Mouse (Mus musculus) heart, embryonic 14.5 days (tissue): Measurements from ENCODE around the gene Shisa3. TPM values are rescaled to one million over a fixed set of nuclear protein-coding genes. Genes with fewer than 3 reads are reported as not detected.

Experiments
- ATAC-seq: fragments of 200-750 bp; cut with Nextera tagmentation; 2 replicates; pipeline ENCODE4 v1.8.0; 2017; ENCODE audit warnings: low read depth, moderate TSS enrichment; ENCODE audit not compliant: insufficient number of reproducible peaks, insufficient read depth, low FRiP score
- H3K27ac ChIP-seq, 2 experiments: fragments of 200-500 bp in 1 of 2; fragments of 300-500 bp in 1 of 2; sonication (generic) in 1 of 2; replicated peaks in 1 of 2; 2 replicates each; pipeline ENCODE4 v1.5.1; 2012 to 2014; ENCODE audit warnings: low read depth in 2 of 2, low read length in 2 of 2, control low read depth in 1 of 2, mild to moderate bottlenecking in 1 of 2, mixed read lengths in 1 of 2; ENCODE audit not compliant: control insufficient read depth in 1 of 2, insufficient read depth in 1 of 2
- H3K27me3 ChIP-seq: fragments of 300-500 bp; sonication (generic); 2 replicates; pipeline ENCODE4 v1.6.1; 2014; ENCODE audit warnings: mild to moderate bottlenecking, low read length, control low read depth; ENCODE audit not compliant: control insufficient read depth, insufficient read depth
- H3K36me3 ChIP-seq: fragments of 300-500 bp; sonication (generic); 2 replicates; pipeline ENCODE4 v1.6.1; 2014; ENCODE audit warnings: mild to moderate bottlenecking, control low read depth, low read length, mixed read lengths; ENCODE audit not compliant: control insufficient read depth, insufficient read depth
- H3K4me1 ChIP-seq, 2 experiments: fragments of 200-500 bp in 1 of 2; fragments of 300-500 bp in 1 of 2; sonication (generic) in 1 of 2; 2 replicates each; pipeline ENCODE4 v1.6.1; 2012 to 2014; ENCODE audit warnings: low read length in 2 of 2, control low read depth in 1 of 2, mixed read lengths in 1 of 2; ENCODE audit not compliant: control insufficient read depth in 2 of 2, insufficient read depth in 2 of 2
- H3K4me2 ChIP-seq: fragments of 300-500 bp; sonication (generic); 2 replicates; pipeline ENCODE4 v1.6.1; 2014; ENCODE audit warnings: mild to moderate bottlenecking, low read length
- H3K4me3 ChIP-seq, 2 experiments: fragments of 200-500 bp in 1 of 2; fragments of 300-500 bp in 1 of 2; sonication (generic) in 1 of 2; 2 replicates each; pipeline ENCODE4 v1.5.1; 2012 to 2014; ENCODE audit warnings: low read length in 2 of 2, mild to moderate bottlenecking in 2 of 2, control low read depth in 1 of 2, low read depth in 1 of 2, moderate library complexity in 1 of 2; ENCODE audit not compliant: control insufficient read depth in 1 of 2, insufficient read depth in 1 of 2
- H3K9ac ChIP-seq: fragments of 300-500 bp; sonication (generic); 2 replicates; pipeline ENCODE4 v1.6.1; 2014; ENCODE audit warnings: mild to moderate bottlenecking, low read length
- H3K9me3 ChIP-seq: fragments of 300-500 bp; sonication (generic); 2 replicates; pipeline ENCODE4 v1.6.1; 2016; ENCODE audit warnings: low read length, control low read depth; ENCODE audit not compliant: control insufficient read depth
- WGBS: fragments of 180-500 bp; shearing (Covaris S2); extraction: QIAGEN DNeasy Blood & Tissue Kit; methylation state at CpG from one replicate; pipeline ENCODE4 v1.1.7; 2014; 5-methylcytosine and 5-hydroxymethylcytosine counted together
- polyA plus RNA-seq: library from polyadenylated mRNA; unstranded; fragments of >200 nt; fragmentation: Nextera tagmentation; extraction: Ambion mirVana; gene quantifications from 2 replicates; pipeline ENCODE4 v1.2.1, GENCODE M21; 2014

Shisa3 gene
- polyA plus RNA-seq, 1 experiment from 2014 or later, result 1.4 TPM

- Histone ChIP-seq H3K27ac (no peak overlapping the region), H3K4me1 (no peaks in the 10 kb centered on the region), H3K9me3 (no peaks in the 10 kb centered on the region), H3K4me2 (no peak overlapping the region), H3K27me3 (no peaks in the 10 kb centered on the region), H3K4me3 (no peak overlapping the region), H3K36me3 (no peaks in the 10 kb centered on the region), H3K9ac (no peak overlapping the region)
- 58% methylated on average over 1 of the region's 1 CpGs for WGBS
- ATAC-seq, result no peak
These were observed 12.6 kb upstream of the Shisa3 start for GRCm38 (mm10) chr5:67595070-67595469.

DNA sequence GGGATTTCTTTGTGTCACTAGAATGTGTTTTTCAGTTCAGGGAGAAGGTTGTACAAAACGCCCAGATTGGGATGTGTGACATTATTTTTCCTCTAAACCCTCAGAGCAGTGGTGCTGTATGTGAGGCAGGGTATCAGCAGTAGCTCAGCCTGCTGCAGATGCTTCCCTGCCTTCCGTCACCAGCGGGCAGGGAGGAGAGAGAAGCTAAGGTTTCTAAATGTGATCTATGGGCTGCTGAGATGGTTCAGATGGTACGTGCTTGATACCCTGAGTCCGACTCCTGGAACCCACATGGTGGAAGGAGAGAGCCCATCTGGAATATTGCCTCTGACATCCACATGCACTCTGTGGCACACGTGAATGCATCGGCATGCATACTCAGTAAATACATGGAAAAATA is 12.1 kb upstream of the Shisa3 start:
- Histone ChIP-seq H3K4me1 (no peaks in the 10 kb centered on the region), H3K36me3 (no peaks in the 10 kb centered on the region), H3K9me3 (no peaks in the 10 kb centered on the region), H3K4me3 (no peak overlapping the region), H3K9ac (no peak overlapping the region), H3K27me3 (no peaks in the 10 kb centered on the region), H3K4me2 (no peak overlapping the region), H3K27ac (no peak overlapping the region)
- WGBS, result 65% methylated on average over 7 of the region's 7 CpGs
- ATAC-seq, result no peak

DNA sequence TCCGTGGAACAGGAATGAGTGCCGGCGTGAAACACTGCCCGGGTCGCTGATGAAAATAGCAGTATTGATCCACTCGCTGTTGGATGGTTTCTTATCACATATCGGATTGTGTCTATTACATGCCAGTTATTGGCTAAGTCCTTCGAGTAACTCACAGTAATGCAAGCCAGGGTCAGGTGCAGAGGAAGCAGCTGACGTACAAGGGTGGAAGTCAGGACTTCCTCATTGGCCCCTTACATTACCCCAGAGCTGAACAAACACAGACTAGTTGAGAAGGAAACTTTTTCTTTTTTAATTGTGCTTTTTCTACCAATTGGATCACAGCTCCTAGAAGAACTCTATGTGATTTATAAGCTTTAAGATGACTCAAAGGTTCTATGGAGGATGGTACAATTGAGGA is 7.7 kb upstream of the Shisa3 start:
- Histone ChIP-seq H3K9ac (no peak overlapping the region), H3K9me3 (no peaks in the 10 kb centered on the region), H3K36me3 (no peaks in the 10 kb centered on the region), H3K27me3 (peaks cover 12% of the 10 kb centered on the region), H3K4me2 (no peak overlapping the region), H3K4me1 (no peaks in the 10 kb centered on the region; a peak in 1 of 4 replicates), H3K4me3 (no peak overlapping the region), H3K27ac (no peak overlapping the region)
- ATAC-seq, result no peak
- 79% methylated on average over 9 of the region's 9 CpGs for WGBS

DNA sequence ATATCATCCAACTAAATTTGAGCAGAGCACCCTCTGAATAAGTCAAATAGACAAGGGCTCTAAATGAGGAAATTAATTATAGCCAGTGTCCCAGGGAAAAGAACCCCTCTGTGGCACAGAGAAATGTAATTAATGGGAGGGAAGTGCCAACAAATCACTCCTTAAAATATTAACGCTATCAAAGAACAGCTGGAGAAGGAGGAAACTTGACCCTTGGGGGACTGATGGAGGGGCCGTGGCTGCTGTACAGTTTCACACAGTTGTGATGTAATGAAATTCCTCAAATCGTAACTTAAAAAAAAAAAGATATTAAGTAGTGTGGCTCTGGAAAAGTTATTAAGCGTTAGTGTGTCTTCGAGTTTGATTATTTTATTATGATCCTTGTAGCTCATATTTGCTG is 1.7 kb upstream of the Shisa3 start:
- Histone ChIP-seq H3K4me3 (no peak overlapping the region), H3K27ac (no peak overlapping the region), H3K9me3 (no peaks in the 10 kb centered on the region), H3K4me1 (peaks cover 6 to 7% of the 10 kb centered on the region in 2 experiments; a peak in 2 of 4 replicates), H3K4me2 (no peak overlapping the region), H3K9ac (no peak overlapping the region), H3K36me3 (no peaks in the 10 kb centered on the region), H3K27me3 (peaks cover 61% of the 10 kb centered on the region)
- 40% methylated on average over 5 of the region's 5 CpGs for WGBS
- ATAC-seq, result no peak

GRCm38 (mm10) chr5:67606916-67607803 is 522 bp upstream of the Shisa3 start:
- Histone ChIP-seq H3K27ac (no peak overlapping the region), H3K9ac (peak overlapping the region; percentile 68), H3K4me3 (peak overlapping the region; percentile 46 to 62), H3K4me1 (peaks cover 6 to 7% of the 10 kb centered on the region in 2 experiments; a peak in 2 of 4 replicates), H3K9me3 (no peaks in the 10 kb centered on the region), H3K4me2 (peak overlapping the region; percentile 98), H3K27me3 (peaks cover 67% of the 10 kb centered on the region), H3K36me3 (no peaks in the 10 kb centered on the region)
- WGBS, result under 1% methylated on average over 66 of the region's 66 CpGs
- no peak for ATAC-seq

- Histone ChIP-seq H3K4me1 (peaks cover 6 to 7% of the 10 kb centered on the region in 2 experiments; a peak in 2 of 4 replicates), H3K4me2 (peak overlapping the region; percentile 98), H3K27ac (no peak overlapping the region), H3K36me3 (no peaks in the 10 kb centered on the region), H3K27me3 (peaks cover 62% of the 10 kb centered on the region), H3K9ac (peak overlapping the region; percentile 68), H3K4me3 (peak overlapping the region; percentile 46 to 62), H3K9me3 (no peaks in the 10 kb centered on the region)
- no peak for ATAC-seq
- 8% methylated on average over 31 of the region's 31 CpGs for WGBS
These were observed 1.2 kb downstream of the Shisa3 start for GRCm38 (mm10) chr5:67608674-67609519.

DNA sequence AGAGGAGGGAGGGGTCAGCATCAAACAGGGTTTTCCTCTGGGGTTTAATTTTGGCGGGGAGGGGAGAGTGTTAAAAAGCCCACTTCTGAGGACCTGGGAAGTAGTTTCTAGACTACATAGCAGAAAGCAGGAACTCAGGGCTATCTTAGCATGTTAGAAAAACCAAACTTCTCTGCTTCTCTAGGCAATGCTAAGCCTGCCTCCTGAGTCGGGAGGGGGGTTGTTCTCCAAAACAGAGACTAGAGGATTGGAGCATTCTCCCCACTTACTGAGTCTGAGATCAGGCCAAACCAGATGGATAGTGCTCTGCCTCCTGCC is 1.8 kb downstream of the Shisa3 start:
- H3K9me3 ChIP-seq, result no peaks in the 10 kb centered on the region
- H3K9ac ChIP-seq, result no peak overlapping the region
- H3K36me3 ChIP-seq, result no peaks in the 10 kb centered on the region
- H3K4me3 ChIP-seq, result no peak overlapping the region
- peaks cover 59% of the 10 kb centered on the region for H3K27me3 ChIP-seq
- H3K4me1 ChIP-seq, result peaks cover 6 to 7% of the 10 kb centered on the region in 2 experiments; a peak in 2 of 4 replicates
- WGBS, result 25% methylated on average over 2 of the region's 2 CpGs
- no peak overlapping the region for H3K27ac ChIP-seq
- no peak overlapping the region for H3K4me2 ChIP-seq
- no peak for ATAC-seq
